Mouse (Mus musculus): Measurements from ENCODE around the gene Stpg1.

DNA sequence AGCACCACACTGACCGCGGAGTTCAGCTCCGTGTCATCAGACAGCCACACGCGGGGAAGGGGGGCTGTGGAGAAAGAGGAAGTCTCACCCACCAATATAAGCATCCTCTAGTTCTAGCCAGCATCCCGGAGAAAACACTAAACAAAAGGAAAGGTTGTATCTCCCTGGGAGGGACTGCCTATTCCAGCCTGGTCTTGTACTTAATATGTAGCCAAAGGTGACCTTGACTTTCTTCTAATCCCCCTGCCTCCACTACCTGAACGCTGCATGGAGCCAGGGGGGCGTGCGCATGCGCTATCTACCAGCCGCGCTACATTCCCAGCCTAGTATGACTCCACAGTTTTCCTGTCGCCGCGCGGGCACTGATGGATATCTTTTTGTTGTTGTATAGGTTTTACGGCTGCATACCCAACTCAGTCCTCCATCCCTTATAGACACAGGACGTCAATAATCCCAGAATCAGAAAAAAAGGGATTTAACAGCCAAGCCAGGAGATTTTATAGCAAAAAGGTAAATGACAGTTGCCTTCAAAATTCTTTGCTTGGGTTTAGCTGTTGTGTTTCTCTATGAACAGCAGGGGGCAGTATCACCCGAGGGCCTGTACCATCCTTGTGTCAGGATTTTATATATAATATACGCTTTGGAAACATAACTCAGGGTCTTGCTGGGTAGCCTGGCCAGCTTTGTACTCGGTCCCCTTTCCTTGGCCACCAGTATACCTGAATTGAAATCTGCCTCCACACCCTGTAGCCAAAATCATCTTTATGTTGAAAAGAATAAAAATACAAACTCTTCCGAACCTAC lies 13.2 kb downstream of the Stpg1 start:
- TF ChIP-seq POLR2A (IDR thresholded peaks at IDR 0.05; ENCODE audit: borderline replicate concordance, low read depth, low read length) (no peak), CTCF (IDR thresholded peaks at IDR 0.05; ENCODE audit: low read depth, low read length) (peak; percentile 27; the same call in 1 of the 2 replicates)
